Mouse (Mus musculus) lung, adult 2 months (tissue): ENCODE measurements around the gene Masp2. TPM values are rescaled to one million over a fixed set of nuclear protein-coding genes. Genes with fewer than 3 reads are reported as not detected.

Experiments
- DNase-seq: peaks from one replicate; pipeline ENCODE4 v3.0.0; 2022
- H3K4me1 ChIP-seq: fragments of 200-500 bp; 2 replicates; pipeline ENCODE4 v1.6.1; 2011; ENCODE audit warnings: low read length; ENCODE audit not compliant: control insufficient read depth, insufficient read depth
- H3K4me3 ChIP-seq: fragments of 200-500 bp; replicated peaks from 2 replicates; pipeline ENCODE3; 2011; ENCODE audit warnings: low read depth, mild to moderate bottlenecking, control low read depth, low read length; ENCODE audit errors: extremely low read depth
- CTCF ChIP-seq: fragments of 200-500 bp; IDR thresholded peaks from 2 replicates; pipeline ENCODE4 v1.5.1; 2011; ENCODE audit warnings: mild to moderate bottlenecking, low read length, control low read depth; ENCODE audit not compliant: insufficient read depth
- POLR2A ChIP-seq: fragments of 200-500 bp; IDR thresholded peaks from 2 replicates; pipeline ENCODE4 v1.6.1; 2011; ENCODE audit warnings: low read depth, mild to moderate bottlenecking, control low read depth, low read length, borderline replicate concordance; ENCODE audit errors: extremely low read depth
- WGBS: fragments of 180-500 bp; shearing (Covaris S2); methylation state at CpG from one replicate; pipeline ENCODE4 v1.1.7; 2018; 5-methylcytosine and 5-hydroxymethylcytosine counted together
- polyA plus RNA-seq: library from polyadenylated mRNA; depleted of rRNA; stranded (reverse); fragments of >200 nt; gene quantifications from 2 replicates; pipeline ENCODE4 v1.2.3, GENCODE M21; 2012

Gene Masp2
- polyA plus RNA-seq, 1 experiment: 0.28 TPM

DNA sequence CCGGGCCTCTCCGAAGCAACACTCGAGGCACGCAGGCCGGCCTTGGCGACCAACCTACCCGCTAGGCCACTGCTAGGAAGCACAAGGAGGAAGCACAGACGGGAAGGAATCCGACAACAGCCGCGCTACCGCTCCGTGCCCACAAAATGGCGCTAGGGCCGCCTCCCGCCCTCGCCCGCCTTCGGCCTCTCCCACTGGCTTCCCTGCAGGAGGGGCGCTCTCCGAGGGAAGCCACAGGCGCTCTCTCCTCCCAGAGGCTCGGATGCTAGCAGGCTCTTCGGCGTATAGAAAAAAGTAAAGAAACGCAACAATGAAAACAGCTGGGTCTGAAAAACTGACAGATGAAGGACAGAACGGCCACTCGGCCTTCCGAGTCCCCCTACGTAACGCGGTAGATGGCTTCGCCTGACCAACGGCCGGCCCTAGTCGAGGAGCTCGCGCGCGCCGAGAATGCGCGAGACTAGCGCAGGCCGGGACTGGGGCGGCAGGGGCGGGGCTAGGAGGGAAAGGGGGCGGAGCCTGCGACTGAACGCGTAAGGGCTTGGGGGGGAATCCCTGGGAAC is 24.4 kb downstream of the Masp2 start, which contains the start of gene Tardbp:
Tardbp (minus strand) TSS at position 397 of the 563 bp plus-strand sequence.
- WGBS: under 1% methylated on average over 51 of the region's 51 CpGs
- DNase-seq: peak; percentile 92
- Histone ChIP-seq H3K4me1 (peaks cover 9% of the 10 kb centered on the region; the same call in 1 of the 2 replicates), H3K4me3 (peak within 1 kb of the TSS; percentile 98)
- peak; percentile 98 for TF ChIP-seq POLR2A
- TF ChIP-seq CTCF: no peak

DNA sequence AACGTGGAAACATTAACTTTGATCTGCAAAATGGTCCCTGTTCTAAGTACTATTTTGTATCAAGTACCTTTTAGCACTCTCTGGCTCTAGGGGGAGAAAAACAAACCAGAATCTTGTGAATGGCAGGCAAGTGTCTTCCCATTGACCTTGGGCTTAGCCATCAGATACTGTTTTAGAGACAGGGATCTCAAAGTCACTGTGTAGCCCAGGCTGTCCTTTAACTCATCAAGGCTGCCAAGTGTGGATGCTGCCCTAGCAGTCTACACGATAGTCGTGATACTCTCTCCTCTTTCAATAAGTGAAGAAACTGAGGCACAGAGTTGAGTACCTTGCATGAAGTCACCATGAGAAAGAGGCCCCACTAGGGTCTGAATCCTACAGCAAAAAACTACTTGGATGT is 24.9 kb downstream of the Masp2 start:
- 62% methylated on average over 3 of the region's 3 CpGs for WGBS
- H3K4me3 ChIP-seq: no peak overlapping the region
- TF ChIP-seq CTCF (no peak), POLR2A (no peak)

DNA sequence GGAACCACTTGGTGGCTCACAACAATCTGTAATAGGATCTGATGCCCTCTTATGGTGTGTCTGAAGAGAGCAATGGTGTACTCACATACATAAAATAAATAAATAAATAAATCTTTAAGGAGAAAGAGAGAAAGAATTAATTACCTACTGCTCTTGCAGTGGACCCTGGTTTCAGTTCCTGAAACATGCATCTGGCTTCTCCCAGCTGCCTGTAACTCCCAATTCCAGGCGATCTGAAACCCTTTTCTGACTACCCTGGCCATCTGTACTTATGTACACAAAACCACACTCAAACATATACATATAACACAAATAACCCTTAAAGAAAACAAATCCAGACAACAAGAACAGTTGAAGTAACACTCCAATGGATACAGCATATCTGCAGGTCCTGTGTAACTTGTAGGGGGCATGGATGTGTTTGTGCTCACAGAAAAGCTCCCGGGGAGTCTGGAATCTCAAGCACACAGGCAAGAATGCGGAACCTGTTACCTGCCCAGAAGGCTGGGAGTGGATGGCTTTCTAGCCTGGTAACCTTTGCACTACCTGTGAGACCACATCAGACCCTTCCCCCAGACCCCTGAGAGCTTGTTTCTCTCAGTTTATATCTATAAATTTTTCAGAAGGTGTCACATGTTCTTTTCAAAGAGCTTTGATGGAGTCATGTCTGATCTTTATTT is 29.8 kb downstream of the Masp2 start:
- DNase-seq: peak; percentile 44
- no peak overlapping the region for H3K4me3 ChIP-seq
- WGBS: 47% methylated on average over 3 of the region's 3 CpGs
- TF ChIP-seq POLR2A (no peak), CTCF (no peak)
- H3K4me1 ChIP-seq: no peaks in the 10 kb centered on the region; the same call in 1 of the 2 replicates

More for the DNA sequence above, 24.9 kb downstream of the Masp2 start:
- DNase-seq: no peak
- peaks cover 9% of the 10 kb centered on the region; the same call in 1 of the 2 replicates for H3K4me1 ChIP-seq

GRCm38 (mm10) chr4:148633395-148634061 is 31.2 kb downstream of the Masp2 start:
- 62% methylated on average over 2 of the region's 2 CpGs for WGBS
- TF ChIP-seq CTCF: no peak
- no peak for TF ChIP-seq POLR2A
- Histone ChIP-seq H3K4me1 (no peaks in the 10 kb centered on the region), H3K4me3 (no peak overlapping the region)
- no peak for DNase-seq

DNA sequence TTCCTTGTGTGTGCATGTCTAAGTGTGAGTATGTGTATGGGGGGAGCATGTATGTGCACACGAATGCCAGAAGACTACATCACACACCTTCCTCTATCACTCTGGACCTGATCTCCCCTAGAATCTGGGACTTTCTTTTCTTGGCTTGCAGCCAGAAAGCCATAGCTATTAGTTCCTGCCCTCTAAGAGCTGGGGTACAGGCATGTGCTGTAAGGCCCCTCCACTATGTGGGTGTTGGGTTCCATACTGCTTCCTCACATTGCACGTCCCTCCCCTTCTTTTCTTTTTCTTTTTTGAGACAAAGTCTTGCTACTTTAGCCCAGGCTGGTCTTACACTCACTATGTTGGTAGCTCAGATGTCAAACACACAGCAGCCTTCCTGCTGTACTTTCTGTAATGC is 33.0 kb downstream of the Masp2 start:
- 72% methylated on average over 2 of the region's 2 CpGs for WGBS

GRCm38 (mm10) chr4:148638302-148638701 is 35.9 kb downstream of the Masp2 start:
- Histone ChIP-seq H3K4me3 (no peak overlapping the region), H3K4me1 (no peaks in the 10 kb centered on the region)
- TF ChIP-seq POLR2A (no peak), CTCF (no peak)
- 45% methylated on average over 9 of the region's 9 CpGs for WGBS
- DNase-seq: no peak

More for the DNA sequence above, 33.0 kb downstream of the Masp2 start:
- no peak for TF ChIP-seq CTCF
- TF ChIP-seq POLR2A: no peak
- no peak for DNase-seq
- no peak overlapping the region for H3K4me3 ChIP-seq
- no peaks in the 10 kb centered on the region for H3K4me1 ChIP-seq

DNA sequence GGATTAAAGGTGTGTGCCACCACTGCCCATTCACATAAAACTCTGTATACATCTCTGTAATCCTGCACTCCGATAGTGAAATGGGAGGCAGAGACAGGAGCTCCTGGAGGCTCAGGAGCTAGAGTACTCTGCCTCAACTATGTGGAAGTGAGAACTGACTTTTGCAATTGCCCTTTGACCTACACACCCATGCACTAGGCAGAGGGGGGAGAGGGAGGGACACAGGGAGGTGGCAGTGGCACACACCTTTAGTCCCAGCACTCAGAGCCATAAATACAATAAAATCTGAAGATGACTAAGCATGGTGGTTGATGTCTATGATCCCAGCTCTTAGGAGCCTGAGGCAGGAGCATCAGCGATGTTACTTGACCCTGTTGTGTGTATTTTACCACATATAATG is 37.1 kb downstream of the Masp2 start:
- whole genome bisulfite sequencing: 89% methylated on average over 2 of the region's 2 CpGs
- Histone ChIP-seq H3K4me1 (peaks cover 4% of the 10 kb centered on the region; the same call in 1 of the 2 replicates), H3K4me3 (no peak overlapping the region)
- DNase-seq: no peak
- TF ChIP-seq CTCF: no peak
- TF ChIP-seq POLR2A: no peak

DNA sequence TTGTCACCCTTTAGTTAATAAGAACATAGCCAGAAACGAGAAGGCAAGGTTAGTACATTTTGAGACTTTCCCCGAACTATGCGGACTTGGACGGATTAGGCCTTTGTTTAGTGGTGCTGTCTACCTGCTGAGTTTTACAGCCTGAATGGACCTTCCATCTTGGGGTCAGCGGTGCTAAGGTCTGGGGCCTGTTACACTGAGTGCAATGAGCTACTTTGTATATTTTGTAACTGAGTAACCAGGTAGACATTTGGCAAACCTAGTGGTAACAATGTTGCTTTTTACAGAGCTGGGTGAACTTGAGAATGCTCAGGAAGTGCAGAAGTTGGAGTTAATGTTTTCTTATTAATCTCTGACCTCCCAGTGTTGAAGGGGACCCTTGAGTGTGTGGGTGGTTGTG is 38.8 kb downstream of the Masp2 start:
- 82% methylated on average over 5 of the region's 5 CpGs for WGBS
- Histone ChIP-seq H3K4me1 (peaks cover 4% of the 10 kb centered on the region; the same call in 1 of the 2 replicates), H3K4me3 (no peak overlapping the region)
- DNase-seq: no peak
- TF ChIP-seq POLR2A (no peak), CTCF (no peak)

- DNase-seq: no peak
- WGBS: 46% methylated on average over 15 of the region's 15 CpGs
- Histone ChIP-seq H3K4me1 (peaks cover 4% of the 10 kb centered on the region; the same call in 1 of the 2 replicates), H3K4me3 (peak within 1 kb of the TSS; percentile 48)
- TF ChIP-seq CTCF: no peak
Observed at GRCm38 (mm10) chr4:148643291-148644156, 41.2 kb downstream of the Masp2 start, which contains the start of gene Gm572. Gm572 (plus strand) TSS chr4:148643317.
